Mouse (Mus musculus): ENCODE data around the gene Wasl.

- TF ChIP-seq CTCF (IDR thresholded peaks at IDR 0.05; ENCODE audit: borderline replicate concordance, insufficient read depth, low read depth, low read length) (no peak; the same call in 1 of the 2 replicates), POLR2A (IDR thresholded peaks at IDR 0.05; ENCODE audit: borderline replicate concordance, insufficient read depth, low read length) (no peak)
Measured at GRCm38 (mm10) chr6:24616746-24617145, 48.1 kb downstream of the Wasl start.

Measured in cerebellum, adult 2 months (tissue).